Mouse (Mus musculus): Measurements from ENCODE around the gene Cyp17a1.

- TF ChIP-seq CTCF (IDR thresholded peaks at IDR 0.05; ENCODE audit: low read depth) (no peak), EP300 (IDR thresholded peaks at IDR 0.05; ENCODE audit: low read depth) (no peak)
Measured at GRCm38 (mm10) chr19:46647254-46647653, 25.7 kb downstream of the Cyp17a1 start.

Measured in liver, postnatal 0 days (tissue).